In the genomic region with DNA sequence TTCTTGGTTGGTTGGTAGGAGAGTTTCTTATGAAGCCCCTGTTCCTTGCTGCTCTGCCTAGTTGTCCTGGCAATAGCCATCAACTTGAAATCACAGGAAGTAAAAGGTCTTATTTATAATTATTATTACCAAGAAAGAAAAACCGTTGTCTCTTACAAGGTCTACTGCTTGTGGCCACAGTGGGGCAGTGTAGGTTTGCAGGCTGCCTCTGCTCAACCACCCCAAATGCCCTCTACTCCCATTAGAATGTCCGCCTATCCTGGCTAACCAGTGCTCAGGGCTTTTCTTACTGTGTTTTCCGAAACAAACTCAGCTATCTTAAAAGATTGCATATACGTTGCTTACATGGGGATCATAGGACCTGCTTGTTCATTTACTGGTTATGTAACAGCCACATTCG, we compare ENCODE assay signal across 9 mouse cellular contexts.
DNase-seq lines count a peak whose midpoint lies in the region; ATAC-seq and TF ChIP-seq lines count a peak whose summit lies in the region.
"Had no signal": no experiment of that assay in that cellular context is flagged by ENCODE, and none has a peak within 500 bp of the region (broad histone marks: within the 10 kb centered on the region; RNA-seq: fewer than 3 reads in every experiment).

No protein-coding gene starts in this region.

- peak; percentile 75 for TF ChIP-seq CTCF in gastrocnemius, adult 2 months (IDR thresholded peaks at IDR 0.05)

- H3K9ac ChIP-seq in intestine, embryonic 16.5 days (ENCODE audit: low read depth, low read length), result no peak overlapping the region
- H3K9ac ChIP-seq: neural tube, embryonic 13.5 days had no signal

- ATAC-seq in intestine, embryonic 16.5 days, result 0 out of 2 replicates have a peak, but pooled peaks have one; percentile 52
- no peak for ATAC-seq in monocyte, adult 5-6 weeks (replicated peaks; ENCODE audit: insufficient number of reproducible peaks, low FRiP score, low TSS enrichment, poor library complexity, severe bottlenecking)

- H3K27ac ChIP-seq in gastrocnemius, adult 2 months, result no peak overlapping the region
- no peak overlapping the region for H3K27ac ChIP-seq in intestine, embryonic 16.5 days (ENCODE audit: low read length)
- H3K27ac ChIP-seq: neural tube, embryonic 13.5 days had no signal

- H3K4me2 ChIP-seq in intestine, embryonic 16.5 days (ENCODE audit: low read depth, low read length), result no peak overlapping the region
- H3K4me2 ChIP-seq: neural tube, embryonic 13.5 days had no signal

- DNase-seq in gastrocnemius, adult 2 months, result peak; percentile 46
- no peak for DNase-seq in gastrocnemius, postnatal 36 days
- DNase-seq in right cerebral cortex, adult 18-20 months, result peak; percentile 33
- DNase-seq in right cerebral cortex, postnatal 4 days, result no peak
- DNase-seq in adrenal gland, postnatal 10 days, result peak; percentile 72
- DNase-seq in ovary, postnatal 14 days (ENCODE audit: low spot score), result peak; percentile 15

- no peak overlapping the region for H3K4me3 ChIP-seq in gastrocnemius, adult 2 months
- no peak overlapping the region for H3K4me3 ChIP-seq in intestine, embryonic 16.5 days (ENCODE audit: low read length)
- H3K4me3 ChIP-seq: neural tube, embryonic 13.5 days had no signal

- no peaks in the 10 kb centered on the region for H3K36me3 ChIP-seq in intestine, embryonic 16.5 days (ENCODE audit: control insufficient read depth, insufficient read depth, low read length)

- intact Hi-C loops in gastrocnemius, adult 2 months (cut with DNase I), result loop anchor here (1.0 to 5.0 kb wide), 3 partner anchors 78 to 240 kb away; partner anchors contain the start of gene Gna14
- intact Hi-C loops in gastrocnemius, postnatal 36 days (cut with DNase I), result loop anchor here (5.0 kb wide), 3 partner anchors 198 to 297 kb away; no protein-coding TSS in a partner anchor

- WGBS in intestine, embryonic 16.5 days, result 61% methylated on average over 5 of the region's 5 CpGs

- no peaks in the 10 kb centered on the region for H3K4me1 ChIP-seq in intestine, embryonic 16.5 days (ENCODE audit: control insufficient read depth, insufficient read depth, low read length)

- no peaks in the 10 kb centered on the region for H3K27me3 ChIP-seq in intestine, embryonic 16.5 days (replicated peaks; ENCODE audit: control insufficient read depth, insufficient read depth, low read length)
- H3K27me3 ChIP-seq: neural tube, embryonic 13.5 days had no signal

- no peaks in the 10 kb centered on the region for H3K9me3 ChIP-seq in intestine, embryonic 16.5 days (ENCODE audit: control insufficient read depth, low read length)
- H3K9me3 ChIP-seq: neural tube, embryonic 13.5 days had no signal

Comparison
In these comparisons a context has a peak if more than half of its experiments do, and no peak if none do; other contexts are left out.
1. DNase-seq: peak in gastrocnemius, adult 2 months (single experiment), right cerebral cortex, adult 18-20 months (single experiment), adrenal gland, postnatal 10 days (single experiment) and ovary, postnatal 14 days (single experiment); none in gastrocnemius, postnatal 36 days (0 of 2) and right cerebral cortex, postnatal 4 days (single experiment).